ENCODE assay signal across 7 mouse cellular contexts in genomic region chr12:81806759-81807528, GRCm38 (mm10). TPM values are rescaled to one million over a fixed set of nuclear protein-coding genes. Genes with fewer than 3 reads are reported as not detected.
DNase-seq lines count a peak whose midpoint lies in the region; ATAC-seq lines count a peak whose summit lies in the region.

No protein-coding gene starts in this region.

- H3K4me1 ChIP-seq in liver, embryonic 13.5 days (replicated peaks) = peaks cover 20% of the 10 kb centered on the region
- H3K4me1 ChIP-seq in neural tube, embryonic 11.5 days (ENCODE audit: control insufficient read depth, insufficient read depth, low read length) = no peaks in the 10 kb centered on the region

- peak overlapping the region; percentile 62 for H3K4me2 ChIP-seq in liver, embryonic 13.5 days
- peak overlapping the region; percentile 53 for H3K4me2 ChIP-seq in neural tube, embryonic 11.5 days (ENCODE audit: low read depth)

- ATAC-seq in liver, embryonic 13.5 days (ENCODE audit: low read depth) = peak; percentile 93
- no peak for ATAC-seq in neural tube, embryonic 11.5 days (ENCODE audit: insufficient read depth, low FRiP score, low TSS enrichment)

- DNase-seq in T-cell, adult 2 months (ENCODE audit: low spot score) = peak; percentile 50
- DNase-seq in cerebellum, adult 11 months = peak; percentile 68
- DNase-seq in gastrocnemius, postnatal 10 days = peak; percentile 20
- DNase-seq in induced T-regulatory cell, adult 2 months (ENCODE audit: low read depth) = peak; percentile 69
- peak; percentile 41 for DNase-seq in liver, embryonic 13.5 days
- peak; percentile 47 for DNase-seq in neural tube, embryonic 11.5 days (ENCODE audit: low spot score)
- DNase-seq in urinary bladder, postnatal 36 days (ENCODE audit: low spot score in 2 of 2) = peak; percentile 29 to 40

- 2% methylated on average over 17 of the region's 17 CpGs for WGBS in liver, embryonic 13.5 days (ENCODE audit: insufficient replicate concordance)
- 36% methylated on average over 16 of the region's 17 CpGs for WGBS in neural tube, embryonic 11.5 days

- no peak overlapping the region for H3K27ac ChIP-seq in liver, embryonic 13.5 days
- H3K27ac ChIP-seq in neural tube, embryonic 11.5 days (ENCODE audit: low read depth, low read length) = no peak overlapping the region

- no peaks in the 10 kb centered on the region for H3K9me3 ChIP-seq in liver, embryonic 13.5 days (replicated peaks)
- H3K9me3 ChIP-seq in neural tube, embryonic 11.5 days (ENCODE audit: control insufficient read depth, low read length) = no peaks in the 10 kb centered on the region

- H3K4me3 ChIP-seq in liver, embryonic 13.5 days (replicated peaks) = peak overlapping the region; percentile 39
- peak overlapping the region; percentile 23; the same call in 1 of the 2 replicates for H3K4me3 ChIP-seq in neural tube, embryonic 11.5 days (ENCODE audit: low read depth, low read length)

- no peak overlapping the region; the same call in 1 of the 2 replicates for H3K9ac ChIP-seq in liver, embryonic 13.5 days
- H3K9ac ChIP-seq in neural tube, embryonic 11.5 days (ENCODE audit: low read length) = no peak overlapping the region

- H3K36me3 ChIP-seq in liver, embryonic 13.5 days = no peaks in the 10 kb centered on the region
- no peaks in the 10 kb centered on the region for H3K36me3 ChIP-seq in neural tube, embryonic 11.5 days (ENCODE audit: control insufficient read depth, insufficient read depth, low read length)

- peaks cover 3% of the 10 kb centered on the region; the same call in 1 of the 2 replicates for H3K27me3 ChIP-seq in liver, embryonic 13.5 days
- no peaks in the 10 kb centered on the region for H3K27me3 ChIP-seq in neural tube, embryonic 11.5 days (ENCODE audit: control insufficient read depth, insufficient read depth, low read length)

RNA-seq across cellular contexts. Expression of gene Map3k9, which starts 26.0 kb away (rescaled TPM):
- total RNA-seq in gastrocnemius, postnatal 10 days (2021) = under 1 TPM; 0.14 to 0.29 TPM
- 0.02 and 0.03 TPM in 2 replicates for polyA plus RNA-seq in liver, embryonic 13.5 days (2015; fragmentation: Nextera tagmentation; extraction: Ambion mirVana)
- polyA plus RNA-seq in neural tube, embryonic 11.5 days (2014; fragmentation: Nextera tagmentation; extraction: Ambion mirVana) = 3.6 and 3.7 TPM in 2 replicates

RNA-seq across cellular contexts. Expression of gene Pcnx, which starts 52.9 kb away (rescaled TPM):
- 10 to 100 TPM; 48.3 to 49.1 TPM for total RNA-seq in gastrocnemius, postnatal 10 days (2021)
- 1.2 and 1.5 TPM in 2 replicates for polyA plus RNA-seq in liver, embryonic 13.5 days (2015; fragmentation: Nextera tagmentation; extraction: Ambion mirVana)
- 10.3 and 11.0 TPM in 2 replicates for polyA plus RNA-seq in neural tube, embryonic 11.5 days (2014; fragmentation: Nextera tagmentation; extraction: Ambion mirVana)
